Mouse (Mus musculus): ENCODE data around the gene Stk39. TPM values are rescaled to one million over a fixed set of nuclear protein-coding genes. Genes with fewer than 3 reads are reported as not detected.

The Stk39 gene
- polyA plus RNA-seq, 1 experiment from 2014 or later: 24.0 TPM

DNA sequence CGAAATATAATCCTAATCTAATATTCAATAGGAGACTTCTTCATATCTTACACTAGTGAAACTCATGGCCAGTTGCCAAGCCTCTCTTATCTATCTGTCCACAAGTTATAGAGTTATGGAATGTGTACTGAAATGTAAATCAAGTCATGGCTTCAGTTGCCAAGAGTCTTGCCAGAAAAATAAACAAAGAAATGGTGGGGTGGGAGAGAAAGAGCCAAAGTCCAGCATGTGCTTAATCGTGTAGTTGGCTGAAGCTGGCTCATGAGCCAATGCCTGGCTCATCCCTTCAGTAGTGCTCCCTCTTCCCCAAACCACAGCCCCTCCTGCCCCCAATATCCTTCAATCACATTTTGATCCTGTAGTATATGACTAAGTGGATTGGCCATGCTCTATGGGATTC lies 242.2 kb downstream of the Stk39 start:
- no peak overlapping the region for H3K4me3 ChIP-seq (ENCODE audit: low read depth, low read length)
- ATAC-seq: no peak
- 91% methylated on average over 2 of the region's 2 CpGs for WGBS

GRCm38 (mm10) chr2:68229081-68229480 lies 243.0 kb downstream of the Stk39 start:
- no peaks in the 10 kb centered on the region for H3K36me3 ChIP-seq (ENCODE audit: control insufficient read depth, insufficient read depth, low read length)
- no peaks in the 10 kb centered on the region for H3K27me3 ChIP-seq (replicated peaks; ENCODE audit: control insufficient read depth, insufficient read depth, low read length)
- H3K27ac ChIP-seq (ENCODE audit: low read depth, low read length): no peak overlapping the region
- ATAC-seq (no peak), DNase-seq (ENCODE audit: low spot score) (no peak)
- H3K4me2 ChIP-seq (ENCODE audit: low read length): no peak overlapping the region
- 90% methylated on average over 2 of the region's 2 CpGs for WGBS
- H3K4me1 ChIP-seq (ENCODE audit: control insufficient read depth, insufficient read depth, low read length): no peaks in the 10 kb centered on the region
- no peak overlapping the region for H3K9ac ChIP-seq (ENCODE audit: low read length)
- H3K9me3 ChIP-seq (replicated peaks; ENCODE audit: control insufficient read depth, low read length): no peaks in the 10 kb centered on the region
- no peak overlapping the region for H3K4me3 ChIP-seq (ENCODE audit: low read depth, low read length)

More for the DNA sequence above, 242.2 kb downstream of the Stk39 start:
- Histone ChIP-seq H3K4me1 (ENCODE audit: control insufficient read depth, insufficient read depth, low read length) (no peaks in the 10 kb centered on the region), H3K27me3 (replicated peaks; ENCODE audit: control insufficient read depth, insufficient read depth, low read length) (no peaks in the 10 kb centered on the region), H3K27ac (ENCODE audit: low read depth, low read length) (no peak overlapping the region), H3K9me3 (replicated peaks; ENCODE audit: control insufficient read depth, low read length) (no peaks in the 10 kb centered on the region), H3K36me3 (ENCODE audit: control insufficient read depth, insufficient read depth, low read length) (no peaks in the 10 kb centered on the region), H3K9ac (ENCODE audit: low read length) (no peak overlapping the region), H3K4me2 (ENCODE audit: low read length) (no peak overlapping the region)
- DNase-seq (ENCODE audit: low spot score): no peak

DNA sequence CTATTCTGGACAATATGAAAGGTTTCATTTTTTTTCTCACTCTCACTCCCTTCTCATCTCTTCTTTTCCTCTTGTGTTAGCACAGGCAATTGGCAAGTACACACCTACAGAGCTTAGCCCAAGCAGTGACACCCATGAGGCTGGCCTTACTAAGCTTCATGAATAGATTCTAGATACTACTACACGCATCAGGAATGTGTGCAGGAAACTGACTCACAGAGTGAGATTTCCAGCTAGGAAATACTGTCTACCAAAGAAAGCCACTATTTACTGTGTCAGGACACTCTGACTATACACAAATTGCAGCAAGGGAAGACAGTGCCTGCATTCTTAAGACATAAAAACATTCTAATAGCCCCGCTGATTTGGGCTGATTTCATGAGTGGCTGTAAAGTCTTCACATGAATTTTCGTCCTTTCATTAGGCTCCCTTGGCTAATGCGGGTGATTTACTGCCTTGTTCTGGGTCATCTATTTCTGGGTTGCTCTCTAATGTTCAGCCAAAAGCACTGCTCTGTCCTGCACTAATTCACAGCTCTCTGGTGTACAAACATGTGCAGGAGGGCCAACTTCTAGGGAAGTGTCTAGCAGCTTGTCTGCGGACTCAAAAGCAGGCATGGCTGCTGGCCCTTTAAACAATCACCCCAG lies 249.7 kb downstream of the Stk39 start:
- Histone ChIP-seq H3K27ac (ENCODE audit: low read depth, low read length) (no peak overlapping the region), H3K27me3 (replicated peaks; ENCODE audit: control insufficient read depth, insufficient read depth, low read length) (no peaks in the 10 kb centered on the region), H3K9me3 (replicated peaks; ENCODE audit: control insufficient read depth, low read length) (no peaks in the 10 kb centered on the region), H3K9ac (ENCODE audit: low read length) (no peak overlapping the region), H3K4me1 (ENCODE audit: control insufficient read depth, insufficient read depth, low read length) (no peaks in the 10 kb centered on the region), H3K4me3 (ENCODE audit: low read depth, low read length) (no peak overlapping the region), H3K36me3 (ENCODE audit: control insufficient read depth, insufficient read depth, low read length) (no peaks in the 10 kb centered on the region; the same call in 1 of the 2 replicates), H3K4me2 (ENCODE audit: low read length) (no peak overlapping the region)
- ATAC-seq (peak; percentile 42; the same call in 1 of the 2 replicates), DNase-seq (ENCODE audit: low spot score) (no peak)
- 63% methylated on average over 5 of the region's 5 CpGs for WGBS

- Histone ChIP-seq H3K36me3 (ENCODE audit: control insufficient read depth, insufficient read depth, low read length) (no peaks in the 10 kb centered on the region; the same call in 1 of the 2 replicates), H3K9ac (ENCODE audit: low read length) (no peak overlapping the region), H3K27ac (ENCODE audit: low read depth, low read length) (no peak overlapping the region), H3K9me3 (replicated peaks; ENCODE audit: control insufficient read depth, low read length) (no peaks in the 10 kb centered on the region), H3K4me3 (ENCODE audit: low read depth, low read length) (no peak overlapping the region), H3K4me1 (ENCODE audit: control insufficient read depth, insufficient read depth, low read length) (no peaks in the 10 kb centered on the region), H3K4me2 (ENCODE audit: low read length) (no peak overlapping the region), H3K27me3 (replicated peaks; ENCODE audit: control insufficient read depth, insufficient read depth, low read length) (no peaks in the 10 kb centered on the region)
- DNase-seq (ENCODE audit: low spot score): peak; percentile 38
- ATAC-seq: 0 out of 2 replicates have a peak, but pooled peaks have one; percentile 50
- 75% methylated on average over 4 of the region's 4 CpGs for WGBS
Measured at GRCm38 (mm10) chr2:68221226-68221625, 250.8 kb downstream of the Stk39 start.

GRCm38 (mm10) chr2:68219823-68220222 lies 252.2 kb downstream of the Stk39 start:
- Histone ChIP-seq H3K4me3 (ENCODE audit: low read depth, low read length) (no peak overlapping the region), H3K4me2 (ENCODE audit: low read length) (no peak overlapping the region), H3K36me3 (ENCODE audit: control insufficient read depth, insufficient read depth, low read length) (no peaks in the 10 kb centered on the region; the same call in 1 of the 2 replicates), H3K27me3 (replicated peaks; ENCODE audit: control insufficient read depth, insufficient read depth, low read length) (no peaks in the 10 kb centered on the region), H3K9me3 (replicated peaks; ENCODE audit: control insufficient read depth, low read length) (no peaks in the 10 kb centered on the region), H3K27ac (ENCODE audit: low read depth, low read length) (no peak overlapping the region), H3K9ac (ENCODE audit: low read length) (no peak overlapping the region), H3K4me1 (ENCODE audit: control insufficient read depth, insufficient read depth, low read length) (no peaks in the 10 kb centered on the region)
- 95% methylated on average over 4 of the region's 4 CpGs for WGBS
- ATAC-seq (no peak), DNase-seq (ENCODE audit: low spot score) (no peak)

- Histone ChIP-seq H3K36me3 (ENCODE audit: control insufficient read depth, insufficient read depth, low read length) (no peaks in the 10 kb centered on the region), H3K4me2 (ENCODE audit: low read length) (no peak overlapping the region), H3K9ac (ENCODE audit: low read length) (no peak overlapping the region), H3K4me3 (ENCODE audit: low read depth, low read length) (no peak overlapping the region), H3K27ac (ENCODE audit: low read depth, low read length) (no peak overlapping the region), H3K9me3 (replicated peaks; ENCODE audit: control insufficient read depth, low read length) (no peaks in the 10 kb centered on the region), H3K4me1 (ENCODE audit: control insufficient read depth, insufficient read depth, low read length) (no peaks in the 10 kb centered on the region), H3K27me3 (replicated peaks; ENCODE audit: control insufficient read depth, insufficient read depth, low read length) (no peaks in the 10 kb centered on the region)
- WGBS: 89% methylated on average over 11 of the region's 11 CpGs
- DNase-seq (ENCODE audit: low spot score) (no peak), ATAC-seq (no peak)
Measured at GRCm38 (mm10) chr2:68215176-68215575, 256.9 kb downstream of the Stk39 start.

GRCm38 (mm10) chr2:68214400-68214799 lies 257.7 kb downstream of the Stk39 start:
- no peak overlapping the region for H3K9ac ChIP-seq (ENCODE audit: low read length)
- ATAC-seq (no peak), DNase-seq (ENCODE audit: low spot score) (no peak)
- H3K4me2 ChIP-seq (ENCODE audit: low read length): no peak overlapping the region
- H3K27ac ChIP-seq (ENCODE audit: low read depth, low read length): no peak overlapping the region
- H3K4me1 ChIP-seq (ENCODE audit: control insufficient read depth, insufficient read depth, low read length): no peaks in the 10 kb centered on the region
- no peak overlapping the region for H3K4me3 ChIP-seq (ENCODE audit: low read depth, low read length)
- no peaks in the 10 kb centered on the region for H3K9me3 ChIP-seq (replicated peaks; ENCODE audit: control insufficient read depth, low read length)
- H3K27me3 ChIP-seq (replicated peaks; ENCODE audit: control insufficient read depth, insufficient read depth, low read length): no peaks in the 10 kb centered on the region
- no peaks in the 10 kb centered on the region for H3K36me3 ChIP-seq (ENCODE audit: control insufficient read depth, insufficient read depth, low read length)
- WGBS: 84% methylated on average over 6 of the region's 6 CpGs

DNA sequence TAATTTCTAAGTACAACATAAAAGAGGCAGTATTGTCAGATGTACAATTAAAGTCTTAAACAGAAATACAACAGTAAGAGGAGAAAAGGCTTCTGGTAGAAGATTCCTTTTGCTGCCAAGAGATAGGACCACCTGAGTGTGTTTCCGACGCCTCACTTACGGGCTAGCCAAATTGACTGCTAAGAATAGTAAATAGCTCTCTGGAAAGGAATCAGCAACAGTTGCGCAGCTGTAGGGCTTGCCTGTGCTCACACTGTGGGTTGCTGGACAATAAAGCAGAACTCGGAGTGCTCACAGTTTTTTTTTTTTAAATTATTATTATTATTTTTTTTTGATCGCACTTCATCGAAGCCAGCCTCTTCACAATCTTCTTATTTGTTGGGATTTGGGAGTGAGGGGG lies 260.6 kb downstream of the Stk39 start:
- Histone ChIP-seq H3K4me3 (ENCODE audit: low read depth, low read length) (no peak overlapping the region), H3K4me2 (ENCODE audit: low read length) (no peak overlapping the region), H3K9ac (ENCODE audit: low read length) (no peak overlapping the region), H3K9me3 (replicated peaks; ENCODE audit: control insufficient read depth, low read length) (no peaks in the 10 kb centered on the region), H3K4me1 (ENCODE audit: control insufficient read depth, insufficient read depth, low read length) (no peaks in the 10 kb centered on the region), H3K36me3 (ENCODE audit: control insufficient read depth, insufficient read depth, low read length) (no peaks in the 10 kb centered on the region), H3K27ac (ENCODE audit: low read depth, low read length) (no peak overlapping the region), H3K27me3 (replicated peaks; ENCODE audit: control insufficient read depth, insufficient read depth, low read length) (no peaks in the 10 kb centered on the region)
- DNase-seq (ENCODE audit: low spot score) (no peak), ATAC-seq (no peak)
- WGBS: 86% methylated on average over 7 of the region's 7 CpGs

- no peak; the same call in 1 of the 2 replicates for ATAC-seq
- Histone ChIP-seq H3K27ac (ENCODE audit: low read depth, low read length) (no peak overlapping the region), H3K4me3 (ENCODE audit: low read depth, low read length) (no peak overlapping the region), H3K9me3 (replicated peaks; ENCODE audit: control insufficient read depth, low read length) (no peaks in the 10 kb centered on the region), H3K9ac (ENCODE audit: low read length) (no peak overlapping the region), H3K27me3 (replicated peaks; ENCODE audit: control insufficient read depth, insufficient read depth, low read length) (no peaks in the 10 kb centered on the region), H3K4me1 (ENCODE audit: control insufficient read depth, insufficient read depth, low read length) (no peaks in the 10 kb centered on the region), H3K4me2 (ENCODE audit: low read length) (no peak overlapping the region), H3K36me3 (ENCODE audit: control insufficient read depth, insufficient read depth, low read length) (no peaks in the 10 kb centered on the region)
- 30% methylated on average over 4 of the region's 4 CpGs for WGBS
- no peak for DNase-seq (ENCODE audit: low spot score)
Measured at GRCm38 (mm10) chr2:68196245-68196644, 275.8 kb downstream of the Stk39 start.

All from forebrain, embryonic 14.5 days (tissue).